Mouse (Mus musculus) embryonic fibroblast, embryonic 13.5 days (primary cell): ENCODE measurements around the gene Parp14.

Source experiments
- CTCF ChIP-seq: IDR thresholded peaks from 2 replicates; pipeline ENCODE4 v1.5.1; 2011; ENCODE audit warnings: mild to moderate bottlenecking, control low read depth, low read length, moderate library complexity, borderline replicate concordance; ENCODE audit not compliant: insufficient read depth
- POLR2A ChIP-seq: IDR thresholded peaks from 2 replicates; pipeline ENCODE4 v1.6.1; 2011; ENCODE audit warnings: low read depth, mild to moderate bottlenecking, control low read depth, low read length, moderate library complexity

- TF ChIP-seq CTCF: no peak
- TF ChIP-seq POLR2A: no peak
These were observed 15.5 kb downstream of the Parp14 start for GRCm38 (mm10) chr16:35855846-35856245.
